Mouse (Mus musculus): ENCODE measurements around the gene Slc36a1.

The Slc36a1 gene

DNA sequence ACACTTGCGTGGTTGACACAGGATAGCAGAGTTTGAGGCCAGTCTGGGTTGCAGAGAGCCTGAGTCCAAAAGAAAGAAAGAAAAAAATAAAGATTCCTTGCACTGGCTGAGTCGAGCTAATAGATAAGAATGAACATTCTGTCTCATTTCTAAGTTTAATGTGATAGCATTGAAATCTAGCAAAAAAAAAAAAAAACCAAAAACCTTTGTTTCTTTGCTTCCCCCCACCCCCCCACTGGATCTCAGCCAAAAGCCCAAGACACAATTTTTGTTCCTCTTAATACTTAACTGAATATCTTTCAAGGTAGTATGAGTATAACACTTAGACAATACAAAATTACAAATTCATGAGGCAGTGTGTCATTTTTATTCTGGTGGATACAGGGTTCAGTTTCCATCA, 4.9 kb downstream of the Slc36a1 start:
- in situ Hi-C loops (cut with MboI) = no loop called here

DNA sequence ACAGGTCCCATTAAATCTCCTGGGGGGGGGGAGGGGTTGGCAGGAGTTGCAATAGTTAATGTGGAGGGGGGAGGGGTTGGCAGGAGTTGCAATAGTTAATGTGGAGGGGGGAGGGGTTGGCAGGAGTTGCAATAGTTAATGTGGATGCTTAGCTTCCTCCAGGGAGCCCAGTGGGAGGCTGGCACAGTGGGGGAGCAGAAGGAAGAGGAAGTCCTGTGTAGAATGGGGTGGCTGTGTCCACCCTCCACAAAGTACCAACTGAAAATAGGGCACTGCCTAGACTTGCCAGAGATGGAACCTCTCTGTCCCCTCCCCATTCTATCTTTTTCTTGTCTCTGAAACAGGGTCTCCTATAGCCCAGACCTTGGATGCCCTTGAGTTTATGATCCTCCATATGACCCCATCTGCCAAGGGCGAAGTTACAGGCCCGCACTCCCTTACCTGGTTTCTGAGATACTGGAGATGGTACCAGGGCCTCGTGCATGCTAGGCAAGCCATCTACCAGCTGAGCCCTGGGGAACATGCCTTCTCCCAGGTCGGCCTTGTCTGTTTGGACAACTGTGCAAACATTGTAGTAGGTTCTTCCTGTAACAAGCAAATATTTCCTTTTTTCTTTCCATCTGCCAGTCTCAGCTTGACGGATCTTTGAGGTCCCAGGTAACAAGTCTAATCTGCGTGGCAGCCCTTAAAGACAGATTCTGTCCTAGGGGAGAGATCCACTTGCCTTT, 5.6 kb downstream of the Slc36a1 start:
- in situ Hi-C loops (cut with MboI) = no loop called here

DNA sequence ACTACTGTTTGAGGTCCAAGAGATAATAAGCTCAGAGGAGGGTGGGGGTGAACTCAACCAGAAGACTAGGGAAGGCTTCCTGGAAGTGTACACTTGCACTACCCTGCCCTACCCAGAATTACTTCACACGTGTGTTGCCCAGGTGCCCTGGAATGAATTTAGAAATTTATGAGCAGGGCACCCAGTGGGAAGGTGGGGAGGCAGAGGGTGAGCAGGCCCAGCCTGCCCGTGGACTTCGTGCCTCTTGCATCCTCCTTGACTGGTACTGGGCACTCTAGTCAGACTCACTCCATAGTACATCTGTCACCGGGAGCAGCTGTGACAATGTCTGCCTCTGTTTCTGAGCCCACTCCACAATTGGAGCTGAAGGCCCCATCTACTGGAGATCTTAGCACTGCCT, 9.4 kb downstream of the Slc36a1 start:
- in situ Hi-C loops (cut with MboI) = no loop called here

DNA sequence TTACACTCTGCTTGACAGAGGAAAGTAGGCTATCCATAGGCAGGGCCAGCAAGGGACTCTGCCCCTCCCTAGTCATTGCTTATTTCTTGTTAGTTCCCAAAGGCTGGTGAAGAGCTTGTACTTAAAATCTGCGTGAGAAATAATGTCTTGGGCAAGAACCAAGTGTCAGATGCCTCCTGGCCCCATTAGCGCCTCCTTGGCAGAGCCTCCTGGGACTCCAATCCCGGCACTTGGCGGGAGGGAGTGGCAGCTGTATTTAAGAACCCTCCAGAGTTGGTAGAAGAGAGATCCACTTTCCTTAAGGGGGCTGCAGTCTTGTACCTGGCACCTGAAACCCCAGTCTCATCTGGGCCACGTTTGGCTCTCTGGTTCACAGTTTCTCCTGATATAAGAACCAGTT, 10.0 kb downstream of the Slc36a1 start:
- in situ Hi-C loops (cut with MboI) = no loop called here

GRCm38 (mm10) chr11:55214978-55215377, 10.8 kb downstream of the Slc36a1 start:
- in situ Hi-C loops (cut with MboI) = no loop called here

DNA sequence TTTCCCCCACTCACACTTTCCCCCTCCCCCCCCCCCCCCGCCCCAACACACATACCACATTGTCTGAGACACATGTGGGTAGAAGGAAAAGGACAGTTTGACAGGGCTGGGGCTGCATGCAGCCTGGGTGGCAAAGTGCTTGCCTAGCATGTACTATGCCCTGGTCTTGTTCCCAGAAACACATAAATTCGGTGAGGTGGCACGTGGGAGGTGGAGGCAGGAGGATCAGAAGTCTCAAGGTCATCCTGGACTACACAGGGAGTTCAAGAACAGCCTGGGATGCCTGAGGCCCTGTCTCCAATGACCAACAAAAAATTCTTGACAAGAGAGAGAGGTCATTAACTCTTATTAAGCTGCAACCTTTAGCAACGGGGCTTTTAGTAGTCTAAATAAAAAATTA, 11.9 kb downstream of the Slc36a1 start:
- in situ Hi-C loops (cut with MboI) = no loop called here

DNA sequence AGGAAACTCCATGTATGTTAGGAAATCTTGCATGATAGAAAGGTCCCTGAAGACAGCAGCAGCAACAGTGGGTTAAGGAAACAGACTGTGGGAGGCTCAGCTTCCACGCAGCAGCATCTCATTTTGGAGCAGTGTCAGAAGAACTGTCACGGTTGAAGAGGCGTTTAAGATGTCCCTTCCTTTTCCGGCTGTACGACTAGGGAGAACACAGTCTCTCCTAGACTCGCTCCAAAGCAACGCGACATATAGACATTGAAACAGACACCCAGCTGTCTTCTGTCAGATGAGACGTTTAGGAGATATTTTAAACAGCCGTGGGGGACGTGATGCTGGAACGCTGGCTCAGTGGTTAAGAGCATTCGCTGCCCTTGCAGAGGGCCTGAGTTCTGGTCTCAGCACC, 12.7 kb downstream of the Slc36a1 start:
- in situ Hi-C loops (cut with MboI) = no loop called here

DNA sequence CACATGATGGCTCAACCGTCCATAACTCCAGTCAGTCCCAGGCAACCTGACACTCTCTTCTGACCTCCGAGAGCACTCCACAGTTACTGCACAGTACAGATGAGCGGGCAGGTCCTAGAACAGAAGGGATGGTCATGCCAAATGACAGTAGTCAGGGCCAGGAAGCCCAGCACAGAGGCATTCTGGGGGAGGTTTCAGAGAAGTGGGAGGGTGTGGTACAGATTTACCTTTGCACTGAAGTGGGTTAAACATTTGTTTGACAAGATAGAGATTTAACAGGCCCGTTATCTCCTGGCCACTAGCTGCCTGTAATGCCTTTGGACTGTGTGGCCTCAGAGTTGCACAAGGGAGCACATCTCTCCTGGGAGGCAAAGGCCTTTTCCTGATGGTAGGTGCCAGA, 13.3 kb downstream of the Slc36a1 start:
- in situ Hi-C loops (cut with MboI) = no loop called here

DNA sequence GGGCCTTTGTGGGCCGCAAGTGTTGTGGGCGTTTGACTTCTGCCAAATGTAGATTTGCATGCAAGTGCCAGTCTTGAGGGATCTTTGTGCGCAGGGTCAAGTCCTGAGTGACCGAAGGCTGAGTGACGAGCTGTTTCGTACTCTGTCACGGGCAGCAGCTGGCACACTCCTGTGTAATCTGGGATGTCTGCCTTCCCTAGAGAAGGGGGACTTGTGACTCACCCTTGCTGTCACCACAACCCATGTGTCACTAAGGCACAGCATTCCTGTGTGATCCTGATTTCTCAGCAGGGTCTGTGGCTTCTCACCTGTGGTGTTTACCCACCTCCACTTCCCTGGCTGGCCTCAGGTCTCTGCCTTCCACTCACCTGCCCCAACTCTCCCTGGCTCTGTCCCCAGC, 13.7 kb downstream of the Slc36a1 start:
- in situ Hi-C loops (cut with MboI) = no loop called here

- in situ Hi-C loops (cut with MboI) = no loop called here
Measured at GRCm38 (mm10) chr11:55218473-55218872, 14.3 kb downstream of the Slc36a1 start.

- in situ Hi-C loops (cut with MboI) = no loop called here
Measured at GRCm38 (mm10) chr11:55221306-55221705, 17.2 kb downstream of the Slc36a1 start.

GRCm38 (mm10) chr11:55231034-55231433, 26.9 kb downstream of the Slc36a1 start:
- in situ Hi-C loops (cut with MboI) = no loop called here

GRCm38 (mm10) chr11:55234288-55234687, 30.1 kb downstream of the Slc36a1 start:
- in situ Hi-C loops (cut with MboI) = no loop called here

DNA sequence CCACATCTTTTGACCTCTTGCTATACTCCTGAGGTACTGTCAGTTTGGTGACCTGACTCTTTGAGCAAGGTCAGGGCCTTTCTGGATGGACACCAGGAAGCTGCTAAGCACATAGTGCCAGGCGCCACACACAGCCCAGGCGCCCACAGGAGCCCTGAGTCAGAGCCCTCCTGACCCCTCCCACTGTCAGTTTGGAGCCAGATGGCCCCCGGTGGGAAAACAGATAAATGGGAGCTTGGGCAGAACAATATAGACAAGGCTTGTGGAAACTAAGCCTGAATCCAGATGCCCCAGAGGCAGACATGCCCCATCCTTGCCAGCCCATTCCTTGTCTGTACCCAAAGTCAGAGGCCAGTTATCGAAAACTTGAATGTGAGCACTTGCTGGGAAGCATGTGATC, 30.6 kb downstream of the Slc36a1 start:
- in situ Hi-C loops (cut with MboI) = no loop called here

DNA sequence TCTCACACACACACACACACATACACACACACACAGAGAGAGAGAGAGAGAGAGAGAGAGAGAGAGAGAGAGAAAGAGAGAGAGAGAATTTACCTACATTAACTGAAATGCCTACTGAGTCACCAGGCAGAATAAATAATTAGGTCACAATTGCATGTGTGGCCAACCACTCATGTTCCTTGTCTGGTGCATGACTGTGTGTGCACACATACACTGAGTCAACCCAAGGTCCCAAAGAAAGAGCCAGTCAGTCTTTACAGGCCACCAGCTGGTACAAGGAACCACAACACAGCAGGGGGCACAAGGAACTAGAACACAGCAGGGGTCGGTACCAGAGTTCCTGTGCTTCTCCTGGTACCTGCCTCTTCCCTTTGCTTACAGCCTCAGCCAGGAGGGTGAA, 32.7 kb downstream of the Slc36a1 start:
- in situ Hi-C loops (cut with MboI) = no loop called here

DNA sequence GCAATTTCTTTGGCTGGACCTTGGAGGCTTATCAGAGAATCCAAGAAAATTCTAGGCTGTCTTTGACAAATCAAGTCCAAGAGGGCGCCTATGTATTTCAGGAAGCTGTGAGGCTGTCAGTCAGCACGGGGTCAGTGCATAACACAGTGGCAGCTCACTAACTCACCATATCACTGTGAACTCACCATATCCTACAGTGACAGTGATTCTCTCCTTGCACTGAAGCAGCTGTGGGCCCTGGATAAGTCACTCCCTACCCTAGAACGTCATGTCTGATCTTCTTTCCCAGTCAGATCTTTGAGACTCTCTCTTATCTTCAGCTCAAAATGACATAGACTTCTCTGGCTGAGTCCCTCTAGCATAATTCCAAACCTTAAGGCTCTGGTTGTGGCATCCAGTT, 35.3 kb downstream of the Slc36a1 start:
- in situ Hi-C loops (cut with MboI) = no loop called here

GRCm38 (mm10) chr11:55240556-55240955, 36.4 kb downstream of the Slc36a1 start:
- in situ Hi-C loops (cut with MboI) = no loop called here

DNA sequence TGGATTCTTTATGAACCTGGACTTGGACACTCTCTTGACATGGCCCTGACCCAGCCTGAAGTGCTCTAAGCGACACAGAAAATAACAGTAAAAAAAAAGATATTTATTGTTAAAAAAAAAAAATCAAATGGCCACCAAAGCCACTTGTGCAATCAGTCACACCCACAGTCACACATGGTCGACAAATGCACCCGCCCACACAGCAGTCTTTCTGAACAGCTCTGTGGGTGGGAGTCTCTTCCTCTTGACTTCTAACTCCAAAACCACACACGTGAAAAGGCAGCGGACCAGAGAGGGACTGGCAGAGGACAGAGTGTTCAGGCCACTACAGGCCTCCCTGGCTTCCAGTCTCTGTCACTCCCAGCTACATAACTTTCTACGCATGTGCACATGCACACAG, 46.4 kb downstream of the Slc36a1 start:
- in situ Hi-C loops (cut with MboI) = no loop called here

DNA sequence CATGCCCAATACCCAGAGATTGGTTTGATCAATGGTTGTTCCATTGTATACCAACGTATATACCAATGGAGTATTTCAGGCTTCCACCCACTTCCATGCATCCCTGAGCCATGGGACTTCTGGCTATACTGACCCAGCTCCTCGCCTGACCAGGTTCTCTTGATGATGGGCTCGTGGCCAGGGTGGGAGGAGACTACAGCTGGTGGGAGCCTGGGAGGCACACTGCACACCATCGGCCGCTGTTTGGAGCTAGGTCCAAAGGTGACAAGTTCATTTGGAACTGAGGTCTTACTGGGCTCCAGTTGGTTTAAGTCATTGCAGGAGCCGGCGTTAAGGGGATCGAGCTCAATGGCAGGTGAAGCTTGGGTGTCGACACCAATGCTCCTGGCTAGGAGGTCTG, 49.2 kb downstream of the Slc36a1 start:
- in situ Hi-C loops (cut with MboI) = no loop called here

GRCm38 (mm10) chr11:55261105-55261504, 57.0 kb downstream of the Slc36a1 start:
- in situ Hi-C loops (cut with MboI) = no loop called here

GRCm38 (mm10) chr11:55262000-55262399, 57.9 kb downstream of the Slc36a1 start:
- in situ Hi-C loops (cut with MboI) = no loop called here

DNA sequence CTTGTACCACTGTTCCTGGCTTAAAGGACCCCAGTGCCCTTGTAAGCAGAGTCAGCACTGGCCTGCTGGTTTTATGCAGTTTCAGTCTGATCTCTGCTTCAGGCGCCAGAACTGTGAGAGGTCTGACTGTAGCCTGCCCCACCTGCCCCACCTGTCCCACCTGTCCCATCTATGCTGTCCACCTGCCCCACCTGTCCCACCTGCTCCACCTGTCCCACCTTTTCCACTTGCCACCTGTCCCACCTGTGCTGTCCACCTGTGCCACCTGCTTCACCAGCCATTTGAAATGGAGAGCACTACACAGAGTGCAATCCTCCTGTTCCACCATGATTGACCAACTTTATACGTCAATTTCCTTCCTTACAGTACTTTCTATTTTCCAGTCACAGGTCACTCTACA, 60.2 kb downstream of the Slc36a1 start:
- in situ Hi-C loops (cut with MboI) = no loop called here

DNA sequence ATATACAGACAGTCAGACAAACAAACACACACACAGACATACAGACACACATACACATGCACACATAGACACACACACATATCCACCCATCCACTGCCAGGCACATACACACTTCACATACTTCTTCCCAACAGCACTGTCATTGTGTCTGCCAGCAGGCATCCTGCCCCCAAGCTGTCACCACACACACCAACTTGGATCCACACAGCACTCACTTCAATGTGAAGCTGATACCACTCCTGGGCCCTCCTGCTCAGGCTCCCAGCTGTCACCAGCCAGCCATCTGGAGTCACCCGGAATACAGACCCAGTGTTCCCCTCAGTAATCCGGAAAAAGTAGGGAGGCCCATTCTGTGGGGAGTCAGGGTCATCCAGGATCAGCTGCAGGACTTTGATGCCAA, 61.5 kb downstream of the Slc36a1 start:
- in situ Hi-C loops (cut with MboI) = no loop called here

DNA sequence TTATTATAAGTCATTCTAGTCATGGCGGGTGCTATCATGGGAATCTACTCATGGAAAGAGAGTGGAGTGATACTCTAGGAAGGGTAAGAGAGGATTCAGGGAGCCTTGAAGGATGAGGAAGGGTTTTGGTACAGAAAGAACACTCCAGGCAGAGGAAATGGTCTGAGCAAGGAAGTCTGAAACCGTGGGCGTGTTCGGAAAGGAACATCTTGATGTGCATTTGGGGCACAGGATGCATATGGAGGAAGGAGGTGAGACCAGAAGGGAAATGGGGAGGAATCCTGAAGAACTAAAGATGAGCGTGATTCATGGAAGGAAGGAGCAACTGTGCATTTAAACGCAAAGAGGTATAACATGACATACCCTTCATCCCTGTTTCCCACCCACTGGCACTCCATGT, 64.4 kb downstream of the Slc36a1 start:
- in situ Hi-C loops (cut with MboI) = no loop called here
